Mouse (Mus musculus) macrophage (primary cell): ENCODE data around the gene H2afy. TPM values are rescaled to one million over a fixed set of nuclear protein-coding genes. Genes with fewer than 3 reads are reported as not detected.

ENCODE experiments used
- H3K27ac ChIP-seq: fragments of 350-480 bp; formaldehyde crosslinking; 2 replicates; pipeline ENCODE4 v1.9.0; 2021
- H3K36me3 ChIP-seq: fragments of 350-480 bp; formaldehyde crosslinking; 2 replicates; pipeline ENCODE4 v1.9.0; 2021; ENCODE audit errors: inconsistent target
- H3K4me3 ChIP-seq: fragments of 350-480 bp; formaldehyde crosslinking; 2 replicates; pipeline ENCODE4 v1.9.0; 2021; ENCODE audit errors: inconsistent target
- H3K79me2 ChIP-seq: fragments of 350-480 bp; formaldehyde crosslinking; 2 replicates; pipeline ENCODE4 v1.9.0; 2021; ENCODE audit errors: inconsistent target
- WGBS: methylation state at CpG from one replicate; pipeline ENCODE4 v1.1.7; 2026; ENCODE audit warnings: inconsistent platforms; ENCODE audit not compliant: missing documents; 5-methylcytosine and 5-hydroxymethylcytosine counted together
- polyA plus RNA-seq: library from polyadenylated mRNA; stranded (reverse); fragments of 250-400 nt; gene quantifications from 3 replicates; pipeline ENCODE4 v1.2.4, GENCODE M21; 2018; ENCODE audit warnings: inconsistent platforms

H2afy gene
- polyA plus RNA-seq, 1 experiment from 2014 or later, result 96.3 TPM

DNA sequence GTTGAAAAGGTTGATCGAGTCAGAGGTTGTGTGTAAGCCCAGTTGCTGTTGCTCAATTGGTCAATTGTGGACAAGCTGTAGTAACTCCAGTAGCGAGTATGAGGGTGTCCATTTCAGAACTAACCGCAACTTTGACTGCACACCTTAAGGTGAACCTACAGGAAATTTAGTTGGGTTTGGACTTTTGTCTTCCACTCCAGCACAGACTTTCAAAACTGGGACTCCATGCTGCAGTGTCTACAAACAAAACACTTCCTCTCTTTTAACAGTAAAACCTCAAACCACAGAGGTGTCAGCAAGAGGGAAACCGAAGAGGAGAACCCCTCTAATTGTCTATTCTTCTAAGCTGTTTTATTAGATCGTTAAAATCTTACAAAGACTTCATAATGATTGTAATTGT is 2.1 kb downstream of the H2afy start:
- 0 out of 2 replicates have a peak overlapping the region, but pooled peaks have one; percentile 24 for H3K27ac ChIP-seq
- WGBS, result 0% methylated on average over 5 of the region's 5 CpGs
- H3K4me3 ChIP-seq, result peak overlapping the region; percentile 52
- H3K36me3 ChIP-seq, result no peaks in the 10 kb centered on the region
- peaks cover 56% of the 10 kb centered on the region for H3K79me2 ChIP-seq

DNA sequence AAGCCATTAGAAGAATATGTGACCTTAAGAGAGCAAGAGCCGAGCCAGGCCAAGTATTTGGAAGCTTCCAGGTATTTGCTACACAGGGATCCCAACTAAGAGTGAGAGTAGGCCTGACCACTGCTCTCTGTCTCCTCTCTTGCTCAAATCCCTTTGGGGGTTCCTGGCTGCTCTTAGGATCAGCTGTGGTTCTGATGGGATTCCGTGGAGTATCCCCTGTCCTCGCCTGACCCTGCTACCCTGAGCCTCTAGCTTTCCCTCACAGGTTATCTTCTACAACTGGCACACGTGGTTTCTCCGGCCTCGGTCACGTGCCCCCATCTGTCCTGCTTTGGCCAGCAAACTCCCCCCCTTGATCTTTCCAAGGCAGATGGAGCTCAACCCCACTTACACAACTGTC is 3.2 kb downstream of the H2afy start:
- Histone ChIP-seq H3K4me3 (peak overlapping the region; percentile 52; the same call in 1 of the 2 replicates), H3K27ac (peak overlapping the region; percentile 7; the same call in 1 of the 2 replicates), H3K79me2 (peaks cover 67% of the 10 kb centered on the region), H3K36me3 (peaks cover 4% of the 10 kb centered on the region; the same call in 1 of the 2 replicates)
- 14% methylated on average over 7 of the region's 7 CpGs for WGBS

DNA sequence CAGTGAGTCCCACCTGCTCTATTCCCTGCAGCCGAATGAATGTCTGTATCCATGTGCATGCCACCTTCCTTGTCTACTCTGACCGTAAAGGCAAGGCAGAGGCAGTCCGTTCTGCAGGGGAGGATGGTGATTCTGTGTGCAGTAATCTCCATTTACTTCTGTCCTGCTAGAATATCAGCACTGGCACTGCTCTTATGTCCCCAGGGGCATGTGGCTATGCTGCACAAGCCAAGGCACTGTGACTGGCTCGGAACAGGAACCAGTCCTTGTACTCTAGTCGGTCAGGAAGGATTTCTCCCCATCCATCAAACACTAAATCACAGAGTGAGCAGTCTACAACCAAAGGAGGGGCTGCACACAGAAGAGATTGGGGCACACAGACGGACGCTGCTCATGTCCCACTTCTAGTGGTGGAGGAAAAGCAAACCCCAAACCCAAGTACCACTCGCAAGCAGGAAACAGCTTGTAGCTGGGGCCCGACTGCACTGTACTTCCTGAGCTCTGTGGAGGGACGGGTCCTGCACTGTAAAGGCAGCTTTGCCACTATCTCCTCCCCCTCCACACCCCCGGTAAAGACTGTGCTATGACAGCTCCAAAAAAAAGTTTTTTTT is 3.7 kb downstream of the H2afy start:
- no peak overlapping the region for H3K4me3 ChIP-seq

GRCm38 (mm10) chr13:56130544-56130943 is 5.6 kb downstream of the H2afy start:
- Histone ChIP-seq H3K4me3 (no peak overlapping the region), H3K79me2 (peaks cover 91% of the 10 kb centered on the region), H3K27ac (no peak overlapping the region), H3K36me3 (peaks cover 28% of the 10 kb centered on the region)
- 52% methylated on average over 8 of the region's 8 CpGs for WGBS

More for the DNA sequence above, 3.7 kb downstream of the H2afy start:
- Histone ChIP-seq H3K79me2 (peaks cover 72% of the 10 kb centered on the region), H3K27ac (0 out of 2 replicates have a peak overlapping the region, but pooled peaks have one; percentile 7), H3K36me3 (peaks cover 9% of the 10 kb centered on the region)
- WGBS, result 11% methylated on average over 11 of the region's 11 CpGs

DNA sequence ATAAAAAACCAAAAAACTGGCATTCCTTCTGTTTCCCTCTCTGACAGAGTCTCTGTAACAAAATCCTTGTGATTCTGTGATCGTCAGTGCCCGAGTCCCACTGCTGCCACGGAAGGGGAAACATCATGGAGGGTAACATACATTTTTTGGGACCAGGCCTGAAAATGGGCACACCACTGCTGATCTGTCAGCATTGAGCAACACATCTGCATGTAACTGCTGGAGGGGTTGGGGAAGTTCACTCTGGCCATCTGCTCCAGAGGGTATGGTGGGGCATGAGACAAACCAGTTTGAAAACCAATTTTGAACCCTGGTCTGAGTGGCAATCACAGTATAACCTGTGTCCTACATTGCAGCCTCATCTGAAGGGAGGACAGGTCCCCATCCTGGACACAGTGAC is 6.6 kb downstream of the H2afy start:
- Histone ChIP-seq H3K27ac (no peak overlapping the region), H3K79me2 (peaks cover 100% of the 10 kb centered on the region), H3K4me3 (no peak overlapping the region), H3K36me3 (peaks cover 37% of the 10 kb centered on the region)
- 15% methylated on average over 3 of the region's 3 CpGs for WGBS

DNA sequence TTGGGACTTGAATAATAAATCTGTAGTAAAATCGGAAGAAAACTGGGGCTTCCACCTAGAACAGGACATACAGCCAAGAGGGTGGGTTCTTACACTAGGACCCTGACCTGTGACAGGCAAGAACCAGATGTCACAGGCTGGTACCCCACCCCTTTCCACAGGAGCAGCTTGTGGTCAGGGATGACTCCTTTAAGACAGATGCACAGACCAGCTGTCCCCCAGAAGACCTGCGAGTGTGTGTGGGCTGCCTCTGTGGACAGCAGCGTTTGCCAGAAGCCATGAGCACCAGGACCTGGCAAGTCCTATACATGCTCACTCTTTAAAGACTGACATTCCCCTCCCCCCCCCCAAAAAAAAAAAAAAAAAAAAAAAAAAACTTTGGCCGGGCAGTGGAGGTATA is 7.1 kb downstream of the H2afy start:
- H3K27ac ChIP-seq, result no peak overlapping the region
- H3K36me3 ChIP-seq, result peaks cover 43% of the 10 kb centered on the region
- whole genome bisulfite sequencing, result 64% methylated on average over 3 of the region's 4 CpGs
- H3K4me3 ChIP-seq, result no peak overlapping the region
- H3K79me2 ChIP-seq, result peaks cover 100% of the 10 kb centered on the region

- H3K27ac ChIP-seq, result no peak overlapping the region
- 86% methylated on average over 10 of the region's 10 CpGs for WGBS
- H3K4me3 ChIP-seq, result no peak overlapping the region
- peaks cover 55% of the 10 kb centered on the region for H3K36me3 ChIP-seq
- peaks cover 90% of the 10 kb centered on the region for H3K79me2 ChIP-seq
Measured at GRCm38 (mm10) chr13:56125632-56126031, 10.5 kb downstream of the H2afy start.

DNA sequence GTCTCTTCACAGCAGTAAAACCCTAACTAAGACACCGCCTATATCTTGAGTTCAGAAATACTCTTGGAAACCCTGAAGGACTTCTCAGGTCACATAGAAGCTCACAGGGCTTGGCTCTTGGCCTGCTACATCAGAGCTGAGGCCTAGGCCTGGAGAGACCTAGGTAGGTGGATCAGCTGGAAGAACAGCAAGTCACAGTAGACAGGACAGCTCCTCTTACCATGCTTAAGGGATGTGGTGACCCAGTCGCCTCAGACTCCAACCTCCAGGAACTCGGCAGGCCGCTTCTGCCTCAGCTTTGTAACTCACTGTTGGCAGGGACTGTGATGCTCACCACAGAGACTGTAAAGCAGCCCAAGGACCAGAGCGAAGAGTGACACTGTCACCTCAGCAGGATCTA is 13.1 kb downstream of the H2afy start:
- no peak overlapping the region for H3K4me3 ChIP-seq
- peaks cover 90% of the 10 kb centered on the region for H3K79me2 ChIP-seq
- H3K27ac ChIP-seq, result no peak overlapping the region
- H3K36me3 ChIP-seq, result peaks cover 52% of the 10 kb centered on the region
- 84% methylated on average over 5 of the region's 5 CpGs for WGBS

- H3K27ac ChIP-seq, result no peak overlapping the region
- WGBS, result 63% methylated on average over 9 of the region's 9 CpGs
- peaks cover 4% of the 10 kb centered on the region; the same call in 1 of the 2 replicates for H3K36me3 ChIP-seq
- H3K4me3 ChIP-seq, result no peak overlapping the region
- H3K79me2 ChIP-seq, result peaks cover 90% of the 10 kb centered on the region
Measured at GRCm38 (mm10) chr13:56117991-56118765, 18.0 kb downstream of the H2afy start.

GRCm38 (mm10) chr13:56115906-56116305 is 20.3 kb downstream of the H2afy start:
- WGBS, result 74% methylated on average over 3 of the region's 3 CpGs
- H3K36me3 ChIP-seq, result no peaks in the 10 kb centered on the region
- peak overlapping the region; percentile 1; the same call in 1 of the 2 replicates for H3K4me3 ChIP-seq
- peaks cover 100% of the 10 kb centered on the region for H3K79me2 ChIP-seq
- H3K27ac ChIP-seq, result no peak overlapping the region

DNA sequence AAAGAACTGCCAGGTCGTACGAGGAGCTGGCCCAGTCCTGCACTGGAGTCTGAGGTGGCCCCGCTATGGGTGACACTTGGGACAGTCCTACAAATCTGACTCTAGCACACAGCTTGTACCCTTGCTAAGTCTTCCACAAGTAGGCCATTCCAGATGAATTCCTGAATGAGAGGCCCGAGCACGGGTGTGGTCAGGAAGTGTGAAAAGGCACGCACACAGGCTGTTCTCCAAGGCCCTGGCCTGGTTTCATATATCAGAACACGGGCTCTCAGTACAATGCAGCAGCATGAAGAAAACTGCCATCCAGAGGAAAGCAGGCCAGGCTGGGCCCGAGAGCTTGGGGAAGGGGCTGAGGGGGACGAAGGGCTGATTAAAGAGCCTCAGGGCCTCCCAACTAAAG is 20.8 kb downstream of the H2afy start:
- WGBS, result 82% methylated on average over 9 of the region's 9 CpGs
- Histone ChIP-seq H3K27ac (no peak overlapping the region), H3K79me2 (peaks cover 100% of the 10 kb centered on the region), H3K36me3 (no peaks in the 10 kb centered on the region), H3K4me3 (no peak overlapping the region)

DNA sequence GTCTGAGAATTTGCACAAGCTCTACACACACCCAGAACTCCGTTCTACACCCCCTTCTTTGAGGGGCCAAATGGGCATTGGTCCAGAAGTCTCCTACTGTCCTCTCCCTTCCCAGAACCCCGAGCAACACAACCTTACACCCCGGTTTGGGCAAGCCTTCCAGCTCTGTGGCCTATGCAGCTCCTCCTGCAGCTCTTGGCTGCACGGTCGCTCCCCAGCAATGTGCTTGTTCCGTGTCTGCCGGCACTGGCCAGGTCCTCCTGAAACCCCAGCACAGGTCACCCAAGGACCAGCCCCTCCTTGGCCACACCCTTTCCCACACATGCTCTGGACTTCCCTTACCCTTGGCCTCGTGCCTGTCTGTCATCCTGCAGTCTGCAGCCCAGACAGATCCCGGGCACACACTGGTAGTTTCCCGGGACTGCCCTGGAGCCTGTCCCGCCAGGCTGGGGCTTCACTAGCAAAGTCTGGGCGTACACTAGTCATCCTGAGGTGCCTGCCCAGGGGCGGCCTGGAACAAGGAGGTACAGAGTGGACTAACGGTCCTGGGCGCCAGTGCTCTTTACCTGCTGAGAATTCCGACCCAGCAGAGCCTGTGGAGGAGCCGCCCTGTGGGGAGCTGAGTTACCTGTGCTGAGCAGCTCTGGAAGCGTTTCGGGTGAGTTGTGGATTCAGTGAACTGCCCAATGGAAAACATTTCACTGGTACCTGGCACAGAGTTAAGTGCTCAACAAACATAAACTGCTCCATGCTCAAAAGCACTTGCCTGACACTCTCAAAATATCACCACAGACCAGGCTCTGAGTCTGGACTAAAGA is 22.5 kb downstream of the H2afy start:
- 72% methylated on average over 19 of the region's 19 CpGs for WGBS
- Histone ChIP-seq H3K4me3 (no peak overlapping the region), H3K79me2 (peaks cover 100% of the 10 kb centered on the region), H3K36me3 (no peaks in the 10 kb centered on the region), H3K27ac (no peak overlapping the region)

- no peak overlapping the region for H3K4me3 ChIP-seq
- peaks cover 100% of the 10 kb centered on the region for H3K79me2 ChIP-seq
- no peaks in the 10 kb centered on the region for H3K36me3 ChIP-seq
- WGBS, result 86% methylated on average over 13 of the region's 13 CpGs
- no peak overlapping the region for H3K27ac ChIP-seq
Measured at GRCm38 (mm10) chr13:56112980-56113379, 23.2 kb downstream of the H2afy start.

DNA sequence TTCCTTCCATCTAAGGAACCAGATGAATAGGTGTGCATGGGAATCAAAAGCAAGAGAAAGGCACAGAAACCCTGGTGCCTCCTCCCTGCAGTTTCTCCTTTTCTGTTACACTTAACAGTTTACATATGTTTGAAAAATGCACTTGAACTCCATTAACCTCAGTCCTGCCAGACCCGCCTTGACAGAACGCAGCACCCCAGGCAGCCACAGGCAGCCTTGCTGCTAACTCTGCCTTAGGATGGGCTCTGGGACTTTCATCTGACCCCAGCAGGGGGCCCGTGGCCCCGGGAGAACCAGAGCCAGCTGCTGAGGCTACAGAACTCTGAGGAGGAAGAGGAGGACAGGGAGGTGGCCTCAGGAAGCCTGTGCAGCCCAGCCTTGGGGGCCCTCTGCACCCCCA is 23.7 kb downstream of the H2afy start:
- Histone ChIP-seq H3K4me3 (no peak overlapping the region), H3K36me3 (no peaks in the 10 kb centered on the region), H3K79me2 (peaks cover 100% of the 10 kb centered on the region), H3K27ac (no peak overlapping the region)
- WGBS, result 61% methylated on average over 4 of the region's 4 CpGs
